Mouse (Mus musculus) CH12.LX (cell line): ENCODE data around the gene Ly6g6c.

ENCODE experiments used
- CHD2 ChIP-seq: IDR thresholded peaks from 2 replicates; pipeline ENCODE4 v1.6.1; 2011; ENCODE audit warnings: low read length, improper control_type of control experiment
- CTCF ChIP-seq, 2 experiments: IDR thresholded peaks in 1 of 2; conservative IDR thresholded peaks in 1 of 2; 2 replicates each; pipeline ENCODE4 v1.5.1; 2011 to 2012; ENCODE audit warnings: low read depth in 2 of 2, low read length in 2 of 2, improper control_type of control experiment in 1 of 2, inconsistent platforms in 1 of 2, mild to moderate bottlenecking in 1 of 2, moderate library complexity in 1 of 2
- MAX ChIP-seq: IDR thresholded peaks from 2 replicates; pipeline ENCODE4 v1.6.1; 2011; ENCODE audit warnings: low read length, improper control_type of control experiment
- POLR2A ChIP-seq: IDR thresholded peaks from 2 replicates; pipeline ENCODE4 v1.6.1; 2011; ENCODE audit warnings: low read depth, mild to moderate bottlenecking, improper control_type of control experiment, low read length
- RCOR1 ChIP-seq: conservative IDR thresholded peaks from 2 replicates; pipeline ENCODE4 v1.6.1; 2012; ENCODE audit warnings: low read depth, mild to moderate bottlenecking, inconsistent platforms, low read length, improper control_type of control experiment
- TCF12 ChIP-seq: IDR thresholded peaks from 2 replicates; pipeline ENCODE4 v1.6.1; 2014; ENCODE audit warnings: low read depth, mild to moderate bottlenecking, inconsistent platforms, low read length, improper control_type of control experiment

DNA sequence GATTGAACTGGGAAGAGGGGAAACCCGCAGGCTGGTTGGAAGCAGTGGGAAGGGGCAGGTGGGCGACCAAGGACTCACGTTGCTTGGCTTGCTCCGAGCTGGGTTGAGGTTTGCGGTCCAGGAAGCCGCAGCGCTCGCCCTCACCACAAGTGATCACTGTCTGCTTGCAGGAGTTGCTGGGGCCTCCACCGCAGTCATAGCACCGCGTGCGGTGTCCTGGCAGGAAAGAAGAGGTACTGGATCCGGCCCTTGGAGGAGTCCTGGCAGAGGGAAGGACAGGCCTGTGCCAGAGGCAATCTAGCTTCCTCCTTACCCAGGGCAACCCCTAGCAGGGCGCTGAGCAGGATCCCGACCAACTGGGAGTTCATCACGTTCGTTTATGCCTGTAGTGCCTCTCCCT, 8.9 kb downstream of the Ly6g6c start:
- TF ChIP-seq CHD2 (no peak), POLR2A (no peak), TCF12 (no peak), MAX (no peak), CTCF (conservative IDR thresholded peaks at IDR 0.05 in 1 of 2, IDR thresholded peaks at IDR 0.05 in 1 of 2; ENCODE audit: low read depth in 2 of 2, low read length in 2 of 2) (no peak), RCOR1 (no peak)
